Mouse (Mus musculus) kidney, postnatal 4 days (tissue): ENCODE measurements around the gene Ndrg2.
"Not testable (repeated sequence)": the region's sequence is repeated elsewhere in the genome, so short reads cannot be mapped to it uniquely, and the experiment has no call there.

Experiments used
- DNase-seq, 2 experiments: peaks; one replicate each; pipeline ENCODE4 v3.0.0; 2021; ENCODE audit warnings: mixed read lengths in 2 of 2

Gene Ndrg2

DNA sequence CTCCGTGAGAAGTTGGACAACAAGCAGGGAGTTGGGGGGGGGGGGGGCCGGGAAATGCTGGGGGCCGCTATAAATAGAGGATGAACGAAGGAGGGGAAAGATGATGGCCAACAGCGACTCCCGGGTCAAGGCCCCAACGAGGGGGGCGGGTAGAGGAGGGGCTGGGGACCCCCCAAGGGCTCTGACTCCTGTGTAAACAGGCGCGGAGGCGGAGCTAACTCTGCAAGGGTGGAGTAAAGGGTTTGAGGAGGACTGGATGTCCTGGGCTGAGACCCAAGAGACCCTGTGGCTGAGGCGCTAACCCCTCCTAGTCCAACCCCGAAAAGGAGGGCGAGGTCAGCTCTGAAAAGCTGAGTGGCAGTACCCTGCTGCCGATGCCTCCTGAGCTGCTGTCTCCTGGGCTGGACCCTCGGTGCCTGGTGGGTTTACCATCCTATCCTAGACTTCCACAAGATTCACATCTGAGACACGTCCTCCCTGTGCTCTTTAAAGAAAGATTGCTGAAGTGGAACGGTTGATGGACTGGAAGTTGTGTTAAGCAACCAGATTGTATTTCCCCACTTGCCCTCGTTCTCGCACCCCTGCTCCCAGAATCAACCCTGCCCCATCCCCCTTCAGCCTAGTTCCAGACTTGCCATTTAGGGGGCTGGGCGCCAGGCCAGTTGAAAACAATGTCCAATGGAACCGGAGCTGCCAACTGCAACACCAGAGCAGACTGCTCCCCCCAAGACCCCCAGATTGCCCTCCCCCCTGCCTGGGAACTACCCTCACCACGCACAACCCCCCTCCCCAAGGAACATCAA lies at the start of gene Ndrg2:
TSS of gene Ndrg2 (minus strand) at position 199 of the 803 bp plus-strand sequence.
- peak; percentile 75 to 84 for DNase-seq

DNA sequence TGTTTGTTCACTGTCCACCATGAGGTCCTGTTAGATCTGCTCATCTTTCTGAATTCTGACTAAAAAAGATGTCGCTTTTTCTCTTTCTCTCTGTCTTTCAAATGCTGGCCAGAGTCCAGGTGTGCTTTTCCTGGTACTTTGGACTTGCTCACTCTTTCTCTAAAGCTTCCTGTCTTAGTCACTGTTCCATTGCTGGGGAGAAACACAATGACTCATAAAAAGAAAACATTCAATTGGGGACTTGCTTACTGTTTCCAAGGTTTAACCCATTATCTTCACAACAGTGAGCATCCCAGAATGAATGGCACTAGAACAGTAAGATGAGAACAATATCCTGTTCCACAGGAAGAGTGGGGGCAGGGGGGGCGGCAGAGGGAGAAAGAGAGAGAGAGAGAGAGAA lies 46.4 kb upstream of the Ndrg2 start:
- DNase-seq = no peak

DNA sequence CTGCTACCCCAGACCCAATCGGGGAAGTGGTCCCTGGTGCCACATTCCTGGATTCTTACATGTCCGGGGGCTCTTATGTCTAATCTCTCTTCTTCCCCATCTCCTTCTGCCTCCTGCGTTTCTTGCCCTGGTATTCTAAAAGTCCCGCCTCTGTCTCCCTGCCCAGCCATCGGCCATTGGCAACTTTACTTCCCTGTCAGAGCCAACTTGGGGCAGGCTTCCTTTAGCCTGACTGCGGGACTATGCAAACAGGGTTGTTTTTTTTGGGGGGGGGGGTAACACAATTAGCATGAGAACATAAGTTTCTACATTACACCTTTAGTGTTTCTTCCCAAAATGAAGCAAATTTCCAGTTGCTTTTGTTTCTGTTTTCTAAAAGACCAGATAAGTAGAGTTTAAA lies 29.4 kb upstream of the Ndrg2 start:
- no peak for DNase-seq

DNA sequence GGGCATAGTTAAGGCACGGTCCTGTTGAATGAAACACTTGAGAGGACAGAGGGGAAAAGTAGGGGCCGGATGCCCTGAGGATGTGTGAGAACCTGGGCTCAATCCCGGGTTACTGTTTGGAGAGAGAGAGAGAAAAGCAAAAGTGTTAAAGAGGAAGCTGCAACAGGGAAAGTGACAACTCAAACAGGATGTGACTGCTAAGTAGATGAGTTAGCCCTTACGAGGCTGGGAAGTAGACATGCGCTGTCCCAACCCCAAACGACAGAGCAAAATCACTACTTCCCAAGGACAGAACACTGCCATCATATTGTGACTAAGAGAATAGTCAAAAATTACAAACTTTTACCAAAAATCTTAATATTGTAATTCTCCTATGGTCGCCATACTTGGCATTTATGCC lies 28.3 kb upstream of the Ndrg2 start:
- DNase-seq = no peak

DNA sequence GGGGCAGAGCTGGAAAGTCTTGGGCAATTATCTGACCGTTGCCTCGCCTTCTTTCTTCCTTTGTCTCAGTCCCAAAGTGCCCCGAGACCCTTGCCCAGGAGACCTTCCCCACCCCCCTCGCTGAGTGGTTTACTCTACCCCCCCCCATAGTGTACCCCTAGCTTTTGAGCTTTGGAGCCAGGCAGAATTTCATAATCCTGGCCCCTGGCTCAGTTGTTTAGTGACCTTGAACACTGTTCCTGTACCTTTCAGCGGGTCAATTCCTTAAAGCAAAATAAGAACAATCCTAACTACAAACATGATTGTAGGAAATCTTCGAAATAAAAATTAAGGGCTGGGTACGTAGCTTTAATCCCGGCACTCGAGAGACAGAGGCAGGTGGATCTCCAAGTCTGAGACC lies 27.6 kb upstream of the Ndrg2 start:
- no peak for DNase-seq

DNA sequence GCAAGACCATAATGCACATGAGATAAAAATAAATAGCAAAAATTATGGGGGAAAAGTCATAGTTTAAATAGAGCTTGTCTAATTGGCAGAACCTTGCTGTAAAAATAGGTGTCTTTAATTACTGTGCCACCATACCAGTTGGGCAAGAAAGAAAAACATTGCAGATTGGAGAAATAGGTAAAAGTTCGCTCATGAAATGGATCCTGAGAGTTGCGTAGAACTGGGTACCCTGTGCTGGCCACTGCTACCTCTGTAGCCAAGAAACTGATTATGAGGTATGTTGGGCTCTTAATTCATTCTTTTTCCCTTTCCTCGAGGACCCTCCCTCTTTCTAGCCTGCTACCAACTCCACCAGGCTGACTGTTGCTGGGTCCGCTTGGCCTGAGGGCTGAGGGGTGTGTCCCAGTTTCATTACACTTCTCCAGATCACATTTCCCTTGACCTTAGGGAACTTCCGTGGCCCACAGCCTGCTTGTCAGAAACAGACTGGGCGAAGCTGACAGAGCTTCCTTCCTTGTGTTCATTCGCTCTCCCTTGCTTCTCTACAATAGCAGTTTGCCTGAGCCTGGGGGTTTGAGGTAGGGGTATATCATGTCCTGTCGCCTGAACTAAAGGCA lies 27.1 kb upstream of the Ndrg2 start:
- peak; percentile 49 to 62 for DNase-seq

DNA sequence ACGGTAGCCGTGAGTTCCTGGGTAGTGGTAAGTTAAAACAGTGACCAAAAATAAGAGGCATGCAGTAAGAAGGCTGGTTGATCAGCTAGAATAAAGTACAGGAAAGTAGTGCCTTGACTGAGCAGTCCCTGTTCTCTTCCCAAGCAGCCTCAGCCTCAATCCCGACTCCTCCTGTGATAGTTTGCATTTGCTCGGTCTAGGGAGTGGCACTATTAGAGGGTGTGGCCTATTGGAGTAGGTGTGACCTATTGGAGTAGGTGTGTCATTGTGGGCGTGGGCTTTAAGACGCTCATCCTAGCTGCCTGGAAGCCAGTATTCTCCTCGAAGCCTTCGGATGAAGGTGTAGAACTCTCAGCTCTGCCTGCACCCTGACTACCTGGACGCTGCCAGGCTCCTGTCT lies 25.0 kb upstream of the Ndrg2 start:
- DNase-seq = no peak

DNA sequence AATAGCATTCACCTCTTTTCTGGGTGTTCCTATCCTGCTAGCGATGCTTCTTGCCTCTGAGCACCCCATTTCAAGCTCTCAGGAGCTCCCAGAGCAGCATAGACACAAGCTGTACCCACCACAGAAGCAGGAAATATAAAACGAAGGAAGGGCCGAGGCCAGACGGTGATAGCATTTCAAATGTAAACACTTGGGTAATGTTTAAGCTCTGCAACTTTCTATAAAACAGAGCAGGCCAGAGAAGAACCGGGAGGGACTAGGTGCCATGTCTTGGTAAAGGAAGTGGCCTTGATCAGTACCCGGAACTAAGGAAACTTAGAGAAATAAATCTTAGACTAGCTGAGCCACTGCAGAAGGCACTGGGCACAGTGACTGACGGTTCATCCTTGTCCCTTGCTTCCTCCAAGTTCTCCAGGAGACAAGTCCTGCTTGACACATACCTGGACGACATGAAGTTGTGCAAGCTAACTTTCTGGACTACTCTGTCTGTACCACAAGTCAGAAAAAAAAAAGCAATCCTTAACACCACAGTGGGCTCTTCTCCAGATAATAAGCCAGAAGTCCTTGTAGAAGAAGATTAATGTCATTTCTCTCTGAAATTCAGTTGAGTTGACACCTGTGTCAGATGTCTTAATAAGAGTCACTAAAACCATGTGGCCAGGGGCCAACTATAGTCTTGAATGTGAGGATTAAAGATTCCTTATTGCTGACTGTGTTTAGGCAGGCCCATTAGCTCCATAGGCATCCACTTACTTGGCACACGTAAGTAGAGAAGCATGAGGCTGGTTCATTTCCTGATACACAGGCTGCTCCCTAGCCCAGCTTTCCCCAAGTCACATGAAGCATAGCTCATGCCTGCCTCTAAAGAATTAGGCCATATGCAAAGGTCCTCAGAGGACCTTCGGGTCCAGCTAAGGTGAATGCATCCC lies 18.4 kb upstream of the Ndrg2 start:
- DNase-seq = no peak

DNA sequence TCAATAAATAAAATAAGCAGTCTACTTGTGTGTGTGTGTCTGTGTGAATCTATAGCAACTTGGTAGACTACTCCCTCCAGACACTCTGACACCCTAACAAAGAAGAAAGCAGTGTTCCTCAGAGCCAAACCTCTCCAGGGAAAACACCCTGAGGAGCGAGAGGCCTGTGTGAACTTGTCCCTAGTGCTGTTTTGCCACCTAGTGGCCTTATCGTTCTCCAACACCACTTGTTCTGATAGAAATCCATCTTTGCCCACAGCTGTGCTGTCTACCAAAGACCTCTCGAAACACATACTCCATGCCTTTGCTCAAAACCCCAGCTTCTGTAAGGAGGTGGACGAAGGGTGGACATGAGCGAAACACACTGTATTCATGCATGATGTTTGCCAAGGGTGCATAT lies 16.9 kb upstream of the Ndrg2 start:
- peak; percentile 66 to 78 for DNase-seq

DNA sequence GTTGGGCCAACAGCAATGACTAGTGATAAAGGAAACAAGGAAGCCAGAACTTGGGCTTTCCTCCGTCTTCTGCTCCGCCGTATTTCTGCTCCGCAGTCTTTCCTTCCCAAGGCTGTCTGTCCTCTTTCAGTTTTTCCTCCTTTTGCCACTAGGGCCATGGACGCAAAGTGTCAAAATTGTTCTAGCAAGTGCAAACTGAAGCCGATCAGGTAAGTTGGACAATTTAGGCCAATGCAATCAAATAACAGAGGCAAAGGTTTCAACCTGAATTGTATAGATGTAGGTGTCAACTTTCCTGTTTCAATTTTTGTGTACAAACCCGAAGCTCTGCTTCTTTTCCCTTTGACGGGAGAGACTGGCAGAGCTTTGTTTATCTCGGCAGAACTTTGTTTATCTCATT lies 16.0 kb upstream of the Ndrg2 start:
- DNase-seq = no peak

DNA sequence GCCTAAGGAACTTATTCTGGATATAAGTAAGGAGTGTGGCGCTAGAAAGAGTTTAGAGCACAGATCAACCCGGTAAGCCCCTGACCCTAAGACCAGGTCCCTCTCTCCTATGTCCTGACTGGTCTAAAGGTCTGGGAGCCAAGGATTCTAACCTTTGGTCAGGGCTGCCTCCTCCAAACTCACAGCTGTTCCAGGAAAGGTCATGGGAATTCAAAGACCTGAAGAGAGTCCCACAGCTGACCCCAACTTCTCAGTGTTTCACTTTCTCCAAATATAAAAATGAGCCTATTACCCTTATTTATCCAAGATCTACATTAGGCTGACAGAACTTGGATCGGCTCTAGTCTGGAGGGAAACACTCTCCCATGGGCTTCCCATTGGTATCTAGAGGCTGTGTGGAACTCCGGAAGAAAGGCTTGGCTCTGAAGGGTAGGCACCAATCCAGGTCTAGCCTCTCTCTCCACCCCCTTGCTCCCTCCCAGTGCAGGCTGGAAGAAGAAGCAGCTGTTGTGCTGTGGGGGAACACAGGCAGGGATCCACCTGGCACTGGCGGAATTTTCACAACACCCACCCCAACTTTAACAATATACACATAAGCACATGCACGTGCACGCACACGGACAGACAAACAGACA lies 15.5 kb upstream of the Ndrg2 start:
- DNase-seq = peak; percentile 48 to 62

DNA sequence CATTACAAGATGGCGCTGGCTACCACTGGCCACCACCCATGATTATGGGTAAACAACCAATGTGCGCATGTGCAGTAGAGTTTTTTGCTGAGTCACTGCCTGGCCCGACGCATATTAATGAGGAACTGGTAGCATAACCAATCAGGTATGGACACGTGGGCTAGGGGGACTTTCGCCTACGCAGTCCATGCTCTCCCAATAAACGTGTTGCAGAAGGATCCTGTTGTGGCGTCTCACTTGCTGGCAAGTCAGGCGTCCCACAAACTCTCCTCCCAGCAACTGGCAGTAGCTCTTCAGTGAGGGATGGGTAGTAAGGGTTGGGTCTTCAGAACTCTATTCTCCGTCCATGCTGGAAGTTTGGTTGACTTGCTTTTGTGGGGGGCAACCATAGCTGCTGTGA lies 13.0 kb upstream of the Ndrg2 start:
- not testable (repeated sequence) for DNase-seq

DNA sequence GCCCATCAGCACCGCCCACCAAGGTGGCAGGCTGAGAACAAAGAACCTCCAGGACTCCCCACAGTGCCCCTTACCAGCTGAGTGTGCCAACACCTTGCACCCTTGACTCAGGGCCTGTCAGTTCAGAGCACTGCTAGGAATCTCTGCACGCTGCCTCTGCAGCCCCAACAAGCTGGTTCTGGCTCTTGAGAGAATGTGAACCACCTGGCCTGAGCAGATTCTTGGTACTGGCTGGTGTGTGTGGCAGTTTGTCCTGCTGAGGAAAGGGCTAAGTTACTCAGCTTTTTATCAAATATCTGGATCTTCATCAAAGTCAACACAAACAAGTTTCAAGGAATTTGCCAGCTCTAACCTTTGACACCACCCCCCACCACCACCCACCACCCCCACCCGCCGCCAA lies 9.5 kb upstream of the Ndrg2 start:
- DNase-seq = no peak

DNA sequence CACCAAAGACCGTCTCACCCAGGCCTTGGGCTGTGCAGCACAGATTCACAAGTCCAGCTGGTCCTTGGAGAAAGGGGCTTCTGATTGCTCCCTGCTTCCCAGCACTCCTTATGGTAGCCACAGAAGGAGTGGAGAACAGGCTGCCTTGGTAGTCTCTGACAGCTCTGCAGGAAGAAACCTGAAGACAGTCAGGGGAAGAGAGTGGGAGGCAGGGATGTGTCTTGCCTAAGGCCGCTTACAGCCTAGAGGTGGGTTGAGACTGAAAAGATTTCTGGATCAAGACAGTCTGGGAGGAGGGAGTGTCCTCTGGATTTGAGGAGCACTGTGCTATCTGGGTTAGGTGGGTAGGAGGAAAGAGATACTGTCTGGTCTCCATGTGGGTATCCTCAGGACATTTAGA lies 9.0 kb upstream of the Ndrg2 start:
- no peak for DNase-seq

DNA sequence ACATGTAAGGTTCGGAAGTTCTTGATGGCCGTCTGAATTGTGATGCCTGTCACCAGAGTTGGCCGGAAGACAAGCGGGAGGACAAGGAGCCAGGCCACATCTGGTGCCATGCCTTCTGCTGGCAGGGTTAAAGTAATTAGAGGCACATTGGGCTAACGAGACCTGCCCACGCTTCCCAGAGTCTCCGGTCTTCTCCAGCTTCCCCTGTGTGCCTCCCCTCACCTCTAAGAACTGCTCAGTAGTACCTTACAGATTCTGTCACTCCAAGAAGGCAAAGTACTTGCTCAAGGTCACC lies 8.6 kb upstream of the Ndrg2 start, which contains the start of gene Rnase13:
TSS of gene Rnase13 (minus strand) at position 203 of the 295 bp plus-strand sequence.
- no peak for DNase-seq

DNA sequence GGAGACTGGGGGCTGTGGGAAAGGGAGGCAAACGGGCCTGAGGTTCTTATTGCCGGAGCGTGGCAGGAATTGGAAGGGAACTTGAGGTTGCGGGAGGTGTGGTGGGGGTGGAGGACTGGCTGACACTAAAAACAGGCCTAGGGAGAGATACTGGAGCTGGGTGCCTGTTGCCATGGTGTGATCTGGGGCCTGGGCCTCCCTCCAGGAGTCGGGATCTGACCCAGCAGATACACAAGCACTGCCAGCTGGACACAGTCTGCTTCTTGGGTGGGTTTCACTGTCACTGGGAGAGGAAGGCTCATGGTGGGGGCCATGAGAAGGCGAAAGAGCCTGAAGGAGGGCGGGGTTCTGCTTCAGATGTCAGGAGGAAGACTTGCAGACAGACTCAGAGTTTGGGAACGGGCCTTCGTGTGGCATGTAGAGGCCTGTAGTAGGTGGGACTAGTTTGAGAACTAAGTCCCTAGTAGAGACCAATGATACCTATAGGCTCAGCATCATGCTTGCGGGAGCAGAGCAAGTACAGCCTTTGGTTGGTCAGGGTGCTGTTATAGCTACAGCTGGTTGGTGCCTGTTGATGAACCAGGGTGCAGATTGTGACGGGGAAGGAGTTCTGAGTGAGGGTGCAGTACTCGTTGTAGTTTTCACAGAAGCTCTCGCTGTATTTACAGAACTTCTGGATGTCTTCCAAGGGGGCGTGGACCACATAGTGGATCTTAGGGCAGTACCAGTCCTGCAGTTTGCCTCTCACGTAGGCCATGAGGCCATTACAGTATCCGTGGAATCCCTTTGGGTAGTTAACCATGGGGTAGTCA lies 8.0 kb upstream of the Ndrg2 start:
- DNase-seq = peak; percentile 30 to 48

DNA sequence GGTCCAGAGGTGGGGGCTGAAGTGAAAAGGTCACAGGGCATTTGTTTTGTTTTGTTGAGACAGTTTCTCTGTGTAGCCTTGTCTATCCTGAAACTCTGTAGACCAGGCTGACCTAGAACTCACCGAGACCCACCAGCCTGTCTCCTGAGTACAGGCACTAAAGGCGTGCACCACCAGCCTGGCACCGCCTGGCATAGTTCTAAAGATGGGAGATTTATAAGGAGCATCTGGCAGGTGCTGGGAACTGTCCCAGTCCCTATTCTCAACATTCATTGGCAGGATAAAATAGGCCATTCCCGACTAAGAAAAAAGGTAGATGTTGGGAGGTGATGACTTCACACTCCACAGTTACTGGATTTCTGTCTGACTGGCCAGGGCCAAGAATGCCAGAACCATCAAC lies 5.0 kb upstream of the Ndrg2 start:
- DNase-seq = no peak

DNA sequence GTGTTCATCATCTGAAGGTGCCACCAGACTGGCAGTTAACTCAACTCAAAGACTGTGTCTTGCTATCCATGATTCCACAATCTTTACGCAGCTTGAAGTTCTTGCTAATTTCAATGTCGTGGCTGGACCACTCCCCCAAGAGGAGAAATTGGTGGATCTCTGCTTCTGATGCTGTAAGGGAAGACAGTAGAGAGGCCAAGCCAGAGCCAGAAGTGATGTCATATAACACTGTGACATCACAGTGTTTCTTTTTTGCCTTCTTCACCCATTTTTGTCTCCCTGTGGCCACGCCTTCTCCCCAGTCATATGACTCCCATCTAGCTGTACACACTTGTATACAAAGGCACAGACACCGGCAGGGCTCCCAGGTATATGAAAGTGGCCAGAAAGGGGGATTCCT lies 4.2 kb upstream of the Ndrg2 start, which contains the start of gene Tppp2:
TSS of gene Tppp2 (plus strand) at position 301 of the 400 bp plus-strand sequence.
- DNase-seq = no peak

DNA sequence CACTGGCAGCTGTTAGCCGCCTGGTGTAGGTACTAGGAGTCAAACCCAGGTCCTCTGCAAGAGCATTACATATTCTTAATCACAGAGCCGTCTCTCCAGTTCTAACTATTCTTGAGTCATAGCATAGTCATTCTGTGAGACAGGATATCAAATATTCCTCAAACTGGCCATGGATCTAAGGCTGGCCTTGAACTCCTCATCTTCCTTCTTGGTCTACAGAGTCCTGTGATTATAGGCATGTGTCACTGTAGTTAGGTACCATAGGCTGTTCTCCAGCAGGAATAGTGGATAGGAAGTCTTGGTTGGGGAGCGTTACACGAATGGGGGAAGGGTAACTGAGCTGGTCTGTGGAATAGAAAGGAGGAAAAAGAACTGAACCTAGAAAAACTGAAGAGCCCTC lies 2.6 kb upstream of the Ndrg2 start:
- DNase-seq = no peak

DNA sequence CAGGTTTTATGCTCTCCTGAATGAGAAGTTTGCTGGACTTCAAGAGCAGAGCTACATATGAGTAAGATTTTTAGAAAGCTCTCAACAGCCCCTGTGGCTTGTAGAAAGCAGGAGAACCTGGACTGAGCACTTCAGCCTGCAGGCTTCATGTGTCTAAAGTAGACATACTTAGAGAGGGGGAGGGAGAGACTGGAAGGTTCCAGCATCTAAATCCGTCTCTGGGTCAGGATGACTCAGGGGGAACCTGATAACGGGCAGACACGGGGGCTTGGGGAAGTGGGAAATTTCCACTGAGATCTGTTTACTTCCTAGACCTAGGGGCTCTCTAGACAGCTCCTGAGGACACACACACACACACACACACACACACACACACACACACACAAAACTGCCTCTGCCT lies 1.1 kb upstream of the Ndrg2 start:
- no peak for DNase-seq

DNA sequence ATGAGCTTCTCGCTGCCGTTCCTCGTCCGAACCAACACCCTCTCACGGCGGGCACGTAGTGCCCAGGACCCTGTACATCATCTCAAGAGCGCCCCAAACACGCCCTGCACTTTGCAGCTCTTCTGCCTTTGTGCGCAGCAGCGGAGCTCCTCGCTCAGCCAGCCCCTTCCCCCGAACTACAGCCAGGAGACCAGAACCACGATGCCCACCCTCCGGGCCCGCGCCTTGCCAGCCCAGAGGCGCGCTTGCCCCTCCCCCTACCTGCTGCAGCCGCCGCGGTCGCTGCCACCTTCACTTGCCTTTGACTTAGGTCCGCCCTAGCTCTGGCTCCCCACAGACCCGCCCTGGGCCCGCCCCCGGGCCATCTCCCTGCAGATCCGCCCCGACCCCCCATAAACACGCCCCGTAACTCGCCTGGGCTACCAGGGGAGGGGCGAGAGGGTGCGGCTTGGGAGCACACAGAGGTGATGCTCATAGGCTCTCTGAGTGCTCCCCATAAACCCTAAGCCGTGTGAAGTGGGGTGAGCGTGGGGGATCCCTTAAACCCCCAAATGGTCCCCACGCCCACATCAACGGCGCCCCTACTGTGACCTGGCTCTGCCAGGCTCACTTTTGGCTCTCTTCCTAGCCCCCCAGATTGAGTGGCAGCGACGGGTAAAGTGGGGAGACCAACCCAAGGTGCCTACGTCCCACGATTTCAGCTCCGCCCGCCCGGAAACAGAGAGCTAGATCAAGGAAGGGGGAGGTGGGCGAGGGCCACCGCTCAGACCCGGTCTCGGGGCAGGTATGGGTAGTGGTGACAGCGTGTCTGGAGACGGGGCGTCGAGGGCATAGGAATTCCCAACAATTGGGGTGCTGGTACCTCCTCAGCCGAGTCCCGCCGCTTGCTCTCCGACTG lies 647 bp downstream of the Ndrg2 start:
- DNase-seq = peak; percentile 81 to 90
